Mouse (Mus musculus) kidney, adult 2 months (tissue): ENCODE data around the gene Galnt10. TPM values are rescaled to one million over a fixed set of nuclear protein-coding genes. Genes with fewer than 3 reads are reported as not detected.

Experiments used
- DNase-seq: peaks from one replicate; pipeline ENCODE4 v3.0.0; 2021
- H3K27ac ChIP-seq: fragments of 200-500 bp; 2 replicates; pipeline ENCODE4 v1.5.1; 2012; ENCODE audit warnings: low read depth, low read length, control low read depth, inconsistent platforms; ENCODE audit not compliant: insufficient read depth
- H3K27me3 ChIP-seq: fragments of 200-500 bp; replicated peaks from 2 replicates; pipeline ENCODE4 v1.6.1; 2012; ENCODE audit warnings: mild to moderate bottlenecking, moderate library complexity, low read length, inconsistent platforms; ENCODE audit not compliant: control insufficient read depth, insufficient read depth
- H3K36me3 ChIP-seq: fragments of 200-500 bp; 2 replicates; pipeline ENCODE4 v1.6.1; 2012; ENCODE audit warnings: mild to moderate bottlenecking, moderate library complexity, low read length, inconsistent platforms; ENCODE audit not compliant: control insufficient read depth, insufficient read depth
- H3K4me1 ChIP-seq: fragments of 200-500 bp; 2 replicates; pipeline ENCODE4 v1.6.1; 2011; ENCODE audit warnings: low read length; ENCODE audit not compliant: control insufficient read depth, insufficient read depth
- H3K4me3 ChIP-seq: fragments of 200-500 bp; 2 replicates; pipeline ENCODE4 v1.5.1; 2011; ENCODE audit warnings: mild to moderate bottlenecking, low read depth, low read length, control low read depth; ENCODE audit not compliant: insufficient read depth
- CTCF ChIP-seq: fragments of 200-500 bp; conservative IDR thresholded peaks from 2 replicates; pipeline ENCODE4 v1.5.1; 2011; ENCODE audit warnings: low read depth, mild to moderate bottlenecking, control low read depth, low read length, moderate library complexity, mixed read lengths; ENCODE audit not compliant: insufficient read depth, insufficient read length
- POLR2A ChIP-seq: fragments of 200-500 bp; IDR thresholded peaks from one replicate; pipeline ENCODE4 v1.6.1; 2011; ENCODE audit warnings: low read depth, low read length, control low read depth
- WGBS: fragments of 180-500 bp; shearing (Covaris S2); methylation state at CpG from one replicate; pipeline ENCODE4 v1.1.7; 2018; 5-methylcytosine and 5-hydroxymethylcytosine counted together
- polyA plus RNA-seq: library from polyadenylated mRNA; depleted of rRNA; stranded (reverse); fragments of >200 nt; gene quantifications from 2 replicates; pipeline ENCODE4 v1.2.3, GENCODE M21; 2012; rRNA removed

Galnt10 gene
- polyA plus RNA-seq, 1 experiment, result 11.1 TPM

GRCm38 (mm10) chr11:57834031-57834430 lies 188.8 kb downstream of the Galnt10 start:
- H3K27me3 ChIP-seq, result peaks cover 2% of the 10 kb centered on the region; the same call in 1 of the 2 replicates
- no peak overlapping the region for H3K4me3 ChIP-seq
- H3K4me1 ChIP-seq, result no peaks in the 10 kb centered on the region
- no peak overlapping the region for H3K27ac ChIP-seq
- H3K36me3 ChIP-seq, result no peaks in the 10 kb centered on the region
- 25% methylated on average over 6 of the region's 6 CpGs for WGBS
- DNase-seq, result no peak
- TF ChIP-seq CTCF (no peak), POLR2A (no peak)

GRCm38 (mm10) chr11:57835331-57835730 lies 190.1 kb downstream of the Galnt10 start:
- H3K27me3 ChIP-seq, result no peaks in the 10 kb centered on the region; the same call in 1 of the 2 replicates
- H3K36me3 ChIP-seq, result no peaks in the 10 kb centered on the region
- no peaks in the 10 kb centered on the region for H3K4me1 ChIP-seq
- no peak overlapping the region for H3K27ac ChIP-seq
- no peak for TF ChIP-seq POLR2A
- TF ChIP-seq CTCF, result no peak
- H3K4me3 ChIP-seq, result no peak overlapping the region
- no peak for DNase-seq
- 45% methylated on average over 2 of the region's 2 CpGs for WGBS

GRCm38 (mm10) chr11:57835931-57836330 lies 190.7 kb downstream of the Galnt10 start:
- DNase-seq, result no peak
- no peak overlapping the region for H3K27ac ChIP-seq
- no peak overlapping the region for H3K4me3 ChIP-seq
- H3K4me1 ChIP-seq, result no peaks in the 10 kb centered on the region
- H3K36me3 ChIP-seq, result no peaks in the 10 kb centered on the region
- no peaks in the 10 kb centered on the region; the same call in 1 of the 2 replicates for H3K27me3 ChIP-seq
- TF ChIP-seq POLR2A (no peak), CTCF (no peak)
- 29% methylated on average over 3 of the region's 3 CpGs for WGBS

GRCm38 (mm10) chr11:57836401-57836800 lies 191.2 kb downstream of the Galnt10 start:
- DNase-seq, result no peak
- WGBS, result 19% methylated on average over 9 of the region's 9 CpGs
- no peaks in the 10 kb centered on the region; the same call in 1 of the 2 replicates for H3K27me3 ChIP-seq

More at GRCm38 (mm10) chr11:57836401-57836800, 191.2 kb downstream of the Galnt10 start:
- TF ChIP-seq POLR2A (no peak), CTCF (no peak)
- H3K4me1 ChIP-seq, result no peaks in the 10 kb centered on the region
- H3K27ac ChIP-seq, result no peak overlapping the region
- no peaks in the 10 kb centered on the region for H3K36me3 ChIP-seq
- no peak overlapping the region for H3K4me3 ChIP-seq

Other genes with a start within 250 kb of the Galnt10 start
- 28.9 and 31.5 TPM in 2 replicates for gene Fam114a2, start 126.8 kb upstream of the Galnt10 start, polyA plus RNA-seq
- 10.6 and 11.2 TPM in 2 replicates for gene Mfap3, start 126.8 kb upstream of the Galnt10 start, polyA plus RNA-seq
- 37.9 TPM in 2 replicates for gene Sap30l, start 156.2 kb downstream of the Galnt10 start, polyA plus RNA-seq
- gene Hand1, start 187.4 kb downstream of the Galnt10 start, polyA plus RNA-seq, result 0.27 and 1.4 TPM in 2 replicates